Mouse (Mus musculus): ENCODE data around the gene Clstn3. TPM values are rescaled to one million over a fixed set of nuclear protein-coding genes. Genes with fewer than 3 reads are reported as not detected.

The Clstn3 gene
- polyA plus RNA-seq, 1 experiment from 2014 or later, result 160 TPM

Other genes starting within 250 kb of the Clstn3 start
- gene Vmn2r27, start 232.9 kb downstream of the Clstn3 start, polyA plus RNA-seq (2015; fragmentation: Nextera tagmentation; extraction: Ambion mirVana), result not detected in 2 replicates
- gene Cd163, start 160.1 kb downstream of the Clstn3 start, polyA plus RNA-seq (2015; fragmentation: Nextera tagmentation; extraction: Ambion mirVana), result 0.47 and 0.49 TPM in 2 replicates
- gene Pex5, start 49.7 kb downstream of the Clstn3 start, polyA plus RNA-seq (2015; fragmentation: Nextera tagmentation; extraction: Ambion mirVana), result 58.0 and 62.4 TPM in 2 replicates
- 0.40 and 0.69 TPM in 2 replicates for gene C1rl, start 28.3 kb upstream of the Clstn3 start, polyA plus RNA-seq (2015; fragmentation: Nextera tagmentation; extraction: Ambion mirVana)
- gene C1ra, start 47.6 kb upstream of the Clstn3 start, polyA plus RNA-seq (2015; fragmentation: Nextera tagmentation; extraction: Ambion mirVana), result 0.31 and 1.4 TPM in 2 replicates
- 1.1 and 2.8 TPM in 2 replicates for gene C1s1, start 77.6 kb upstream of the Clstn3 start, polyA plus RNA-seq (2015; fragmentation: Nextera tagmentation; extraction: Ambion mirVana)
- not detected in 2 replicates for gene C1rb, start 105.5 kb upstream of the Clstn3 start, polyA plus RNA-seq (2015; fragmentation: Nextera tagmentation; extraction: Ambion mirVana)
- 0.20 TPM in 1 of 2 replicates, not detected in the other for gene C1s2, start 171.3 kb upstream of the Clstn3 start, polyA plus RNA-seq (2015; fragmentation: Nextera tagmentation; extraction: Ambion mirVana)
- 47.2 and 56.6 TPM in 2 replicates for gene Lpcat3, start 198.2 kb upstream of the Clstn3 start, polyA plus RNA-seq (2015; fragmentation: Nextera tagmentation; extraction: Ambion mirVana)
- gene Emg1, start 247.4 kb upstream of the Clstn3 start, polyA plus RNA-seq (2015; fragmentation: Nextera tagmentation; extraction: Ambion mirVana), result 99.9 and 132 TPM in 2 replicates
- 267 and 291 TPM in 2 replicates for gene Phb2, start 247.5 kb upstream of the Clstn3 start, polyA plus RNA-seq (2015; fragmentation: Nextera tagmentation; extraction: Ambion mirVana)

Measured in neural tube, embryonic 15.5 days (tissue).